Mouse (Mus musculus) adrenal gland (tissue): ENCODE data around the gene Ankar.

Source experiments
- intact Hi-C: fragments of 180-260 bp; cut with DNase I; formaldehyde crosslinking; loops from one replicate; pipeline ENCODE4 v1.15.1; 2025

Ankar gene

GRCm38 (mm10) chr1:72595686-72596085 lies 104.7 kb downstream of the Ankar start:
- intact Hi-C loops = no loop called here

GRCm38 (mm10) chr1:72593340-72593951 lies 106.9 kb downstream of the Ankar start:
- intact Hi-C loops = no loop called here
